Mouse (Mus musculus) heart, postnatal 0 days (tissue): ENCODE results near the gene Crybb1.

Source experiments
- CTCF ChIP-seq: IDR thresholded peaks from 2 replicates; pipeline ENCODE4 v1.5.1; 2016; ENCODE audit warnings: antibody characterized with exemption, control low read depth, low read depth
- EP300 ChIP-seq: IDR thresholded peaks from 2 replicates; pipeline ENCODE4 v1.6.1; 2016; ENCODE audit warnings: antibody characterized with exemption, low read depth

- TF ChIP-seq CTCF (no peak), EP300 (no peak)
Observed at GRCm38 (mm10) chr5:112297257-112297656, 41.6 kb downstream of the Crybb1 start.
